Mouse (Mus musculus) brown adipose tissue, adult 24 weeks (tissue): ENCODE measurements at regions not wholly inside any gene's neighbourhood (a gene's known extent, or its start where the extent isn't known, plus 50 kb on each side); places are given as distances from the start of the nearest gene placed in this dataset.

ENCODE experiments used
- H3K27ac ChIP-seq: fragments of 200-500 bp; replicated peaks from 2 replicates; pipeline ENCODE4 v1.5.1; 2012; ENCODE audit warnings: low read depth, mild to moderate bottlenecking, low read length
- H3K4me1 ChIP-seq: fragments of 200-500 bp; 2 replicates; pipeline ENCODE4 v1.6.1; 2012; ENCODE audit warnings: low read length, mixed read lengths; ENCODE audit not compliant: control insufficient read depth, insufficient read depth, insufficient read length
- H3K4me3 ChIP-seq: fragments of 200-500 bp; 2 replicates; pipeline ENCODE4 v1.5.1; 2012; ENCODE audit warnings: low read depth, mild to moderate bottlenecking, low read length, moderate library complexity; ENCODE audit not compliant: insufficient read depth

DNA sequence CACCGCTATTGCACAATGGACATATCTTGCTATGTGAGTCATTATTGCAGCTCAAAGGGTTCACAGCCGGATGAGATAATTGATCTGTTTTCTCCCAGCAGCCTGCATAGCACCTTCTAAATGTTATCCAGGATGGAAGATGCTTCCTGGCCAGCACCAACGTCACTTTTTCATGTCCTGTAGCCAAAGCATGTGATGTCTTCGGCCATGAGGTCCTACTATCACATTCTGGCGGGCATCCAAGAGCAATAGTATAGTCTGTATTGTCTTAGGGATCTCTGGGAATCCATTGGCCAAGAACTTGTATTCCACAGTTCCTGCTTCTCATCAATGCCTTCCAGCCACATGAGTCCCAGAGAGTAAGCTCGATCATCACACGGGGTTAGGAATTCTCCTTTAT, 70.6 kb downstream of the Npy start:
- H3K4me1 ChIP-seq, result no peaks in the 10 kb centered on the region
- no peak overlapping the region for H3K4me3 ChIP-seq
- H3K27ac ChIP-seq, result no peak overlapping the region

DNA sequence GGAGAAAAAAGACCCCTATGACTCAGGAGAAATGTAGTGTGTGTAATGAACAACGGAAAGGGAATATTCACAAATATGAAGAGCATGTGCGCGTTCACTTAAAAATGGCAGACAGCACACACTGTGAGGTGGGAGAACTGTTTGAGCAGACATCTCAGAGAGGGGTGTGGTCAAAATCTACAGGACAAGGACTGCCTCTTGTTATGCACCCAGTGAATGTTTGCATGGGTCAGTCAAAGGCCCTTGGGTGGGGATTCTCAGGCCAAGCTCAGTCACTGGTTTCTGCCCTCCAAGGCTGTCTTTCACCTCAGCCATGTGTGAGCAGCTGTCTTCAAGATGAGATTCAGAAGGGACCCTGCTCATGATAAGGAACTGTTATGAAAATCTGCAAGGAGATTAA, 76.6 kb downstream of the Npy start:
- Histone ChIP-seq H3K4me3 (no peak overlapping the region), H3K27ac (no peak overlapping the region)

DNA sequence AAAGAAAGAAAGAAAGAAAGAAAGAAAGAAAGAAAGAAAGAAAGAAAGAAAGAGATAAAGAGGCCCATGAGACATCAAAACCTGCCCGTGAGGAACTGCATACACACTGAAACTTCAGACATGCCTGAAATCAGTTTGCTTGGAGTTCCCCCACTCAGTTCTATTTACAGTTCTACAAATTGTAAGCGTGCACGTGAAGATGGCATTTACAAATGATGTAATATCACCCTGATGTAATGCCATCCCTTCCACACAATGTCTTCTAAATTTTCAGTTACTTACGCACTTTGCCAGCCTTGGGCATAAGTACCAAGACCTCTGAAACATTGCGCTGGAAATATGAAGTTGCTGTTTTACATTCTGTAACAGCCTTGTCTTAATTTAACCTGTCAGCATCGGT, 79.0 kb downstream of the Npy start:
- H3K4me3 ChIP-seq, result no peak overlapping the region
- no peak overlapping the region for H3K27ac ChIP-seq
- no peaks in the 10 kb centered on the region; the same call in 1 of the 2 replicates for H3K4me1 ChIP-seq

More for the DNA sequence above, 76.6 kb downstream of the Npy start:
- H3K4me1 ChIP-seq, result no peaks in the 10 kb centered on the region; the same call in 1 of the 2 replicates

DNA sequence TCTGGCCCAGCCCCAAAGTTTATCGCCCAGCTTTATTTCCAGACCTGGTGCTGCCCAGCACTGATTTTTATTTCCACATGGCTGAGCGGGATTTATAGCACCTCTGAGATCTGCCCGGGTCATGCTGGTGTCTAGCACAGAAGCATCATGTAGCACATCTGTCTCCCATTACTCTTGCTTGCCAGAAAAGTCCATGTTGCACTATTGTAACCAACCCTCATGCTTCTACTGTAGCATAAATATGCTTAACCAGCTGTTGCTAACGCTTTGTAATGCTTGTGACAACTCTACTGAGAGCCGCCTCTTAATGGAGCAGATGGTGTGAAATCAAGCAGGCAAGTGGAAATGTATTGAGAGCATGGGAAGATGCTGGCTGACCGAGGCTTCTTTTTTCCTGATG, 81.5 kb downstream of the Npy start:
- Histone ChIP-seq H3K4me3 (no peak overlapping the region), H3K4me1 (no peaks in the 10 kb centered on the region; the same call in 1 of the 2 replicates), H3K27ac (no peak overlapping the region)

GRCm38 (mm10) chr6:49906456-49906855, 83.9 kb downstream of the Npy start:
- no peak overlapping the region for H3K27ac ChIP-seq
- no peaks in the 10 kb centered on the region; the same call in 1 of the 2 replicates for H3K4me1 ChIP-seq
- H3K4me3 ChIP-seq, result no peak overlapping the region

DNA sequence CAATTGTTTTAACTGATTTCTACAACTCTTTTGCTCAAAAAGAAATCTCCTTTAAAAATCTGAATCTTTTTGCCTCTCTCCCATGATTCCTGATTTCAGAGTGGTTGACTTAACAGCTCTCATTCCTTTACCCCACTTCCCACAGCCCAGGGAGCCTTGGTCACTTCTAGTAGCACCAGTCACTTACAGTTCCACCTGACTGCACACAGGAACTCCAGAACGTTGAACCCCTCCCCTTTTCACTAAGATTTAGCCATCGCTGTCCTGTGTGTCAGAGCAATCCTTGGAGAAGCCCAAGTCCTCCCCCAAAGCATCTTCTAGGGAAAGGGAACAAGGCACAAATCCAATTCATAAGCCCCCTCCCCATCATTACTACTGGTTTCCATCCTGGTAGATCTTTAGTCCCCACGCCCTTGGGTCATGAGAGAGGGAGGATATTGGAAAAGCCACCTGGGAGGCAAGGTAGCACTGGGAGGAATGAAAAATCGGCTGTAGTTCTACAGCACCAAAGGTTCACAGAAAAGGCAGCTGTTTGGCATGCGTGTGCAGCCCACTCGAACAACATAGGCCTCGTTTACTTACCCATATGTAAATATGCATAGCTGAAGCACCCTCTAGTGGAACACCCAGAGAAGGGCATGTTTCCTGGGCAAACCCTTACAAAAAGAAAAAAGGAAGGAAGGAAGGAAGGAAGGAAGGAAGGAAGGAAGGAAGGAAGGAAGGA, 96.7 kb downstream of the Npy start:
- Histone ChIP-seq H3K27ac (no peak overlapping the region), H3K4me1 (no peaks in the 10 kb centered on the region)

GRCm38 (mm10) chr6:49919813-49920170, 97.3 kb downstream of the Npy start:
- Histone ChIP-seq H3K4me1 (no peaks in the 10 kb centered on the region), H3K27ac (no peak overlapping the region), H3K4me3 (no peak overlapping the region)

More for the DNA sequence above, 96.7 kb downstream of the Npy start:
- H3K4me3 ChIP-seq, result no peak overlapping the region

- Histone ChIP-seq H3K27ac (no peak overlapping the region), H3K4me3 (no peak overlapping the region), H3K4me1 (no peaks in the 10 kb centered on the region)
Measured at GRCm38 (mm10) chr6:49924296-49924695, 101.8 kb downstream of the Npy start.

- no peak overlapping the region for H3K27ac ChIP-seq
- H3K4me3 ChIP-seq, result no peak overlapping the region
- no peaks in the 10 kb centered on the region for H3K4me1 ChIP-seq
Measured at GRCm38 (mm10) chr6:49928075-49928474, 105.6 kb downstream of the Npy start.

DNA sequence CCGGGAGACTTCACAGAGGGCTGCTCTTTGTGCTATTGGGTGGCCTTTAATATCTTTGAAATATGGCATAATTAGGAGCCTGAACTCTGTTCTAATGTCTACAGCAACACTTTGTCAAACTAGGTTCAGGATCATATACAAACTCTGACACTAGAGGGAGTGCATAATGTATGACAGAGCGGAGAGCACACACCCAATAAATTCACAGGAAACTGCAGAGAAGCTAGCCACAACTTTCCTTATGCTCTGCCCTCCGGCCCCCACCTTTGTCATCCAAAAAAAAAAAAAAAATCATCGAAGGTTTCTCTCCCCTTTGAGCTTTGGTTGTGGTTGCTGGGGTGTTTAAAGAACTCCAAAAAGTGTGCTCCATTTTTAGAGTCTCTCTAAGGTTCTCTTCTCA, 107.6 kb downstream of the Npy start:
- Histone ChIP-seq H3K4me3 (no peak overlapping the region), H3K27ac (no peak overlapping the region), H3K4me1 (no peaks in the 10 kb centered on the region)

GRCm38 (mm10) chr6:49943087-49943486, 120.6 kb downstream of the Npy start:
- Histone ChIP-seq H3K27ac (no peak overlapping the region), H3K4me3 (no peak overlapping the region)

GRCm38 (mm10) chr6:49958891-49959290, 136.4 kb downstream of the Npy start:
- H3K27ac ChIP-seq, result no peak overlapping the region
- no peak overlapping the region for H3K4me3 ChIP-seq
- no peaks in the 10 kb centered on the region for H3K4me1 ChIP-seq

More at GRCm38 (mm10) chr6:49943087-49943486, 120.6 kb downstream of the Npy start:
- no peaks in the 10 kb centered on the region for H3K4me1 ChIP-seq

- Histone ChIP-seq H3K27ac (no peak overlapping the region), H3K4me3 (no peak overlapping the region), H3K4me1 (no peaks in the 10 kb centered on the region)
Measured at GRCm38 (mm10) chr6:49961166-49961565, 138.7 kb downstream of the Npy start.

DNA sequence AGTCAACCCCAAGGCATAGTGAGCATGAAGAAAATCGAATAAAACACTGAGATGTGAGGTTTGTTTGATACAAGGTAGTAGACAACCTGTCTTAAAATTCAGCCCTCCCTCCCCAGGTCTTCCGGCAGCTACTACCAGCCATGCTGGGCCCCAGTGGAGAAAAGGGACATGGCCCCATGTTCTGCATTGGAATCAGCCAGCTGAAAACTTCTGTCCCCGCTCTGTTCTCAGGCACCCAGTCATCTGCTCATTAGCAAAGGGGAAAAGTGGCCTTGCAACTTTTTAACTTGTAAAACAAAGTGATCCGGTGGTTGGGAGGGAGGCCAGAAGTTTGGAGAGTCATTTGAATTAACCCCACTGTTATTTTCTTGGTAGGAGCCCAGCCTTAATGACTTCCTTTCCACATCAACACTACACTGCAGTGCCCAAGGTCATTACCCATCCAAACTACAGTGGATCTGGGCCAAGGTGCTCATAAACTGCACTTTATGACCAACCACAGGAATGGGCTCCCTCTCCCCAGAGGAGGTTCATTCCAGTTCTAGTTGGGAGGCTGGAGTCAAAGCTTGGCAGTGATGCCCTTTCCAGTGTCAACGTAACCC, 143.5 kb downstream of the Npy start:
- Histone ChIP-seq H3K4me1 (no peaks in the 10 kb centered on the region), H3K4me3 (no peak overlapping the region), H3K27ac (no peak overlapping the region)

- H3K27ac ChIP-seq, result no peak overlapping the region
- H3K4me1 ChIP-seq, result no peaks in the 10 kb centered on the region
- H3K4me3 ChIP-seq, result no peak overlapping the region
Measured at GRCm38 (mm10) chr6:49966555-49966954, 143.5 kb upstream of the Mpp6 start.

DNA sequence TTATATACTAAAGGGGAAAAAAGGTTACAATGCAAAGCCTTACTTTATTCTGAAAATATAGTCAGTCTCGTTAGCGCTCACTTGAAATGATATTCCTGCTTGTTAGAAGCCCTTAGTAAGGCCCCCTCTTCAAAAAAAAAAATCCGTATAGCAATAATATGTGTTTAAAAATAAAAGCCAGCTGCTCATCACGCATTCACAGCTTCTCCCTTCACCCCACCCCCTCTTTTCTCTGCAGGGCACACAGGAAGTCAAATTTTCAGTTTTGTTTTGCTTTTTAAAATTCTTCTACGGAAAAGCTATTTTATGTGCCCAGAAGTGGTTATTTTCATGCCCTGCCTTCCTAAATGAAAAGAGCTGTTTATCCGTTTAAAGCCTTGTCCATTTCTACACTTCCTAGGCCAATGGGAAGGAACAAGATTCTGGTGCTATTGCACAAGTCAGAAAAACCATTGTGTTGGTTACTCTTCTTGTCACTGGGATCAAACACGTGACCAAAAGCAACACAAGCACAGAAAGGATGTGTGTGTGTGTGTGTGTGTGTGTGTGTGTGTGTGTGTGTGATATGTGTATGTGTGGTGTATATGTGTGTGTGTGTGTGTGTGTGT, 136.7 kb upstream of the Mpp6 start:
- Histone ChIP-seq H3K4me3 (no peak overlapping the region), H3K27ac (no peak overlapping the region), H3K4me1 (no peaks in the 10 kb centered on the region)
